Mouse (Mus musculus): ENCODE data around the gene Cdc34. TPM values are rescaled to one million over a fixed set of nuclear protein-coding genes. Genes with fewer than 3 reads are reported as not detected.

Cdc34 gene
- total RNA-seq, 1 experiment, result 507 TPM

- DNase-seq (ENCODE audit: low read depth, low spot score), result no peak
- Histone ChIP-seq H3K9me3 (ENCODE audit: control insufficient read depth, insufficient read depth, low read depth, low read length) (no peaks in the 10 kb centered on the region), H3K9ac (ENCODE audit: insufficient read depth, low read depth, low read length, poor library complexity, severe bottlenecking) (peak overlapping the region; percentile 24; the same call in 1 of the 2 replicates), H3K4me3 (ENCODE audit: insufficient read depth in 1 of 2, low read depth in 1 of 2, low read length in 2 of 2, poor library complexity in 1 of 2, severe bottlenecking in 1 of 2) (0 out of 4 replicates have a peak overlapping the region, but pooled peaks of 1 of the 2 experiments have one; percentile 4), H3K4me1 (ENCODE audit: control insufficient read depth in 2 of 2, insufficient read depth in 2 of 2, low read length in 2 of 2, poor library complexity in 1 of 2) (peaks cover 9 to 22% of the 10 kb centered on the region in 2 experiments; a peak in 3 of 4 replicates), H3K36me3 (ENCODE audit: control insufficient read depth, insufficient read depth, low read length, poor library complexity, severe bottlenecking) (peaks cover 45% of the 10 kb centered on the region), H3K27ac (ENCODE audit: insufficient read depth, low read depth, low read length, poor library complexity, severe bottlenecking) (peak overlapping the region; percentile 7; the same call in 1 of the 2 replicates)
- TF ChIP-seq ZNF384 (IDR thresholded peaks at IDR 0.05; ENCODE audit: low read depth, low read length) (no peak), ZC3H11A (IDR thresholded peaks at IDR 0.05; ENCODE audit: borderline replicate concordance, low read depth, low read length) (no peak), CHD2 (IDR thresholded peaks at IDR 0.05; ENCODE audit: low read depth, low read length) (no peak), HCFC1 (IDR thresholded peaks at IDR 0.05; ENCODE audit: borderline replicate concordance, insufficient read depth, low read length) (no peak), MAFK (IDR thresholded peaks at IDR 0.05; ENCODE audit: insufficient read depth, low read depth, low read length) (no peak)
- in situ Hi-C loops (cut with MboI; ENCODE audit: low sequenced_read_pairs in 2 of 2, unreplicated experiment in 2 of 2), result no loop called here
These were observed 25.8 kb downstream of the Cdc34 start for GRCm38 (mm10) chr10:79707759-79708158.

- H3K36me3 ChIP-seq (ENCODE audit: control insufficient read depth, insufficient read depth, low read length, poor library complexity, severe bottlenecking), result peaks cover 45% of the 10 kb centered on the region
- no peak for DNase-seq (ENCODE audit: low read depth, low spot score)
- H3K9ac ChIP-seq (ENCODE audit: insufficient read depth, low read depth, low read length, poor library complexity, severe bottlenecking), result peak overlapping the region; percentile 16; the same call in 1 of the 2 replicates
- no peaks in the 10 kb centered on the region for H3K9me3 ChIP-seq (ENCODE audit: control insufficient read depth, insufficient read depth, low read depth, low read length)
- peak overlapping the region in 1 of 2 experiments; percentile 24; a peak in 2 of 4 replicates for H3K4me3 ChIP-seq (ENCODE audit: insufficient read depth in 1 of 2, low read depth in 1 of 2, low read length in 2 of 2, poor library complexity in 1 of 2, severe bottlenecking in 1 of 2)
- peaks cover 9 to 22% of the 10 kb centered on the region in 2 experiments; a peak in 3 of 4 replicates for H3K4me1 ChIP-seq (ENCODE audit: control insufficient read depth in 2 of 2, insufficient read depth in 2 of 2, low read length in 2 of 2, poor library complexity in 1 of 2)
- no peak overlapping the region for H3K27ac ChIP-seq (ENCODE audit: insufficient read depth, low read depth, low read length, poor library complexity, severe bottlenecking)
- no peak for TF ChIP-seq ZC3H11A (IDR thresholded peaks at IDR 0.05; ENCODE audit: borderline replicate concordance, low read depth, low read length)
- TF ChIP-seq CHD2 (IDR thresholded peaks at IDR 0.05; ENCODE audit: low read depth, low read length), result no peak
- TF ChIP-seq MAFK (IDR thresholded peaks at IDR 0.05; ENCODE audit: insufficient read depth, low read depth, low read length), result no peak
- no peak for TF ChIP-seq ZNF384 (IDR thresholded peaks at IDR 0.05; ENCODE audit: low read depth, low read length)
- no peak for TF ChIP-seq HCFC1 (IDR thresholded peaks at IDR 0.05; ENCODE audit: borderline replicate concordance, insufficient read depth, low read length)
- in situ Hi-C loops (cut with MboI; ENCODE audit: low sequenced_read_pairs in 2 of 2, unreplicated experiment in 2 of 2), result no loop called here
These were observed 26.7 kb downstream of the Cdc34 start for GRCm38 (mm10) chr10:79708668-79709067.

GRCm38 (mm10) chr10:79709307-79709706 is 27.3 kb downstream of the Cdc34 start:
- no peak overlapping the region for H3K27ac ChIP-seq (ENCODE audit: insufficient read depth, low read depth, low read length, poor library complexity, severe bottlenecking)
- H3K9ac ChIP-seq (ENCODE audit: insufficient read depth, low read depth, low read length, poor library complexity, severe bottlenecking), result no peak overlapping the region
- no peak for DNase-seq (ENCODE audit: low read depth, low spot score)
- H3K9me3 ChIP-seq (ENCODE audit: control insufficient read depth, insufficient read depth, low read depth, low read length), result no peaks in the 10 kb centered on the region
- TF ChIP-seq HCFC1 (IDR thresholded peaks at IDR 0.05; ENCODE audit: borderline replicate concordance, insufficient read depth, low read length), result no peak
- TF ChIP-seq ZC3H11A (IDR thresholded peaks at IDR 0.05; ENCODE audit: borderline replicate concordance, low read depth, low read length), result no peak
- TF ChIP-seq ZNF384 (IDR thresholded peaks at IDR 0.05; ENCODE audit: low read depth, low read length), result no peak
- no peak for TF ChIP-seq MAFK (IDR thresholded peaks at IDR 0.05; ENCODE audit: insufficient read depth, low read depth, low read length)
- no peak for TF ChIP-seq CHD2 (IDR thresholded peaks at IDR 0.05; ENCODE audit: low read depth, low read length)
- no peak overlapping the region; a peak in 1 of 4 replicates for H3K4me3 ChIP-seq (ENCODE audit: insufficient read depth in 1 of 2, low read depth in 1 of 2, low read length in 2 of 2, poor library complexity in 1 of 2, severe bottlenecking in 1 of 2)
- peaks cover 9 to 22% of the 10 kb centered on the region in 2 experiments; a peak in 3 of 4 replicates for H3K4me1 ChIP-seq (ENCODE audit: control insufficient read depth in 2 of 2, insufficient read depth in 2 of 2, low read length in 2 of 2, poor library complexity in 1 of 2)
- in situ Hi-C loops (cut with MboI; ENCODE audit: low sequenced_read_pairs in 2 of 2, unreplicated experiment in 2 of 2), result no loop called here
- H3K36me3 ChIP-seq (ENCODE audit: control insufficient read depth, insufficient read depth, low read length, poor library complexity, severe bottlenecking), result peaks cover 45% of the 10 kb centered on the region

GRCm38 (mm10) chr10:79712029-79712428 is 30.0 kb downstream of the Cdc34 start:
- Histone ChIP-seq H3K9ac (ENCODE audit: insufficient read depth, low read depth, low read length, poor library complexity, severe bottlenecking) (no peak overlapping the region), H3K27ac (ENCODE audit: insufficient read depth, low read depth, low read length, poor library complexity, severe bottlenecking) (no peak overlapping the region), H3K4me1 (ENCODE audit: control insufficient read depth in 2 of 2, insufficient read depth in 2 of 2, low read length in 2 of 2, poor library complexity in 1 of 2) (peaks cover 4 to 13% of the 10 kb centered on the region in 2 experiments; a peak in 3 of 4 replicates), H3K36me3 (ENCODE audit: control insufficient read depth, insufficient read depth, low read length, poor library complexity, severe bottlenecking) (peaks cover 40% of the 10 kb centered on the region), H3K9me3 (ENCODE audit: control insufficient read depth, insufficient read depth, low read depth, low read length) (no peaks in the 10 kb centered on the region), H3K4me3 (ENCODE audit: insufficient read depth in 1 of 2, low read depth in 1 of 2, low read length in 2 of 2, poor library complexity in 1 of 2, severe bottlenecking in 1 of 2) (no peak overlapping the region)
- TF ChIP-seq MAFK (IDR thresholded peaks at IDR 0.05; ENCODE audit: insufficient read depth, low read depth, low read length) (no peak), HCFC1 (IDR thresholded peaks at IDR 0.05; ENCODE audit: borderline replicate concordance, insufficient read depth, low read length) (no peak), ZNF384 (IDR thresholded peaks at IDR 0.05; ENCODE audit: low read depth, low read length) (no peak)
- in situ Hi-C loops (cut with MboI; ENCODE audit: low sequenced_read_pairs in 2 of 2, unreplicated experiment in 2 of 2), result no loop called here
- DNase-seq (ENCODE audit: low read depth, low spot score), result no peak

Measured in ES-E14 (cell line).